Mouse (Mus musculus) T-helper 2 cell (primary cell): ENCODE data around the gene Pik3cb.

Experiments
- in situ Hi-C: fragments of 300-600 bp; cut with MboI, MseI; formaldehyde crosslinking; loops from one replicate; pipeline ENCODE4 v1.15.1; 2025; ENCODE audit warnings: high pct_unique_total_duplicates

Gene Pik3cb

GRCm38 (mm10) chr9:99146855-99147735 is 6.7 kb upstream of the Pik3cb start:
- in situ Hi-C loops: no loop called here

- in situ Hi-C loops: no loop called here
Observed at GRCm38 (mm10) chr9:99145756-99146155, 5.3 kb upstream of the Pik3cb start.

GRCm38 (mm10) chr9:99144416-99144989 is 4.1 kb upstream of the Pik3cb start:
- in situ Hi-C loops: loop anchor here (5.0 kb wide), 1 partner anchor 98 kb away; the partner anchor contains the start of gene Cep70

- in situ Hi-C loops: loop anchor here (5.0 kb wide), 1 partner anchor 101 kb away; the partner anchor contains the start of gene Cep70
Observed at GRCm38 (mm10) chr9:99141618-99142017, 1.2 kb upstream of the Pik3cb start.

- in situ Hi-C loops: loop anchor here (5.0 kb wide), 1 partner anchor 101 kb away; the partner anchor contains the start of gene Cep70
Observed at GRCm38 (mm10) chr9:99141171-99141570, 750 bp upstream of the Pik3cb start.

- in situ Hi-C loops: loop anchor here (5.0 kb wide), 1 partner anchor 103 kb away; the partner anchor contains the start of gene Cep70
Observed at GRCm38 (mm10) chr9:99139194-99140023, 1.0 kb downstream of the Pik3cb start.

- in situ Hi-C loops: no loop called here
Observed at GRCm38 (mm10) chr9:99137301-99137700, 3.1 kb downstream of the Pik3cb start.

- in situ Hi-C loops: no loop called here
Observed at GRCm38 (mm10) chr9:99131951-99132470, 8.4 kb downstream of the Pik3cb start.

GRCm38 (mm10) chr9:99131119-99131518 is 9.3 kb downstream of the Pik3cb start:
- in situ Hi-C loops: no loop called here

- in situ Hi-C loops: no loop called here
Observed at GRCm38 (mm10) chr9:99127578-99127977, 12.8 kb downstream of the Pik3cb start.

GRCm38 (mm10) chr9:99122749-99123148 is 17.7 kb downstream of the Pik3cb start:
- in situ Hi-C loops: no loop called here

- in situ Hi-C loops: no loop called here
Observed at GRCm38 (mm10) chr9:99112409-99112808, 28.0 kb downstream of the Pik3cb start.

- in situ Hi-C loops: no loop called here
Observed at GRCm38 (mm10) chr9:99111085-99111484, 29.3 kb downstream of the Pik3cb start.

- in situ Hi-C loops: no loop called here
Observed at GRCm38 (mm10) chr9:99110213-99110612, 30.2 kb downstream of the Pik3cb start.

GRCm38 (mm10) chr9:99109585-99109984 is 30.8 kb downstream of the Pik3cb start:
- in situ Hi-C loops: no loop called here

- in situ Hi-C loops: no loop called here
Observed at GRCm38 (mm10) chr9:99104449-99104848, 36.0 kb downstream of the Pik3cb start.

GRCm38 (mm10) chr9:99103865-99104264 is 36.6 kb downstream of the Pik3cb start:
- in situ Hi-C loops: no loop called here

GRCm38 (mm10) chr9:99098482-99099129 is 41.8 kb downstream of the Pik3cb start:
- in situ Hi-C loops: no loop called here

- in situ Hi-C loops: no loop called here
Observed at GRCm38 (mm10) chr9:99097668-99098067, 42.8 kb downstream of the Pik3cb start.

- in situ Hi-C loops: no loop called here
Observed at GRCm38 (mm10) chr9:99095192-99095591, 45.2 kb downstream of the Pik3cb start.

GRCm38 (mm10) chr9:99090546-99090945 is 49.9 kb downstream of the Pik3cb start:
- in situ Hi-C loops: no loop called here
